Mouse (Mus musculus): ENCODE data around the gene Vegfb. TPM values are rescaled to one million over a fixed set of nuclear protein-coding genes. Genes with fewer than 3 reads are reported as not detected.

Vegfb gene
- polyA plus RNA-seq, 1 experiment from 2014 or later = 23.2 TPM

DNA sequence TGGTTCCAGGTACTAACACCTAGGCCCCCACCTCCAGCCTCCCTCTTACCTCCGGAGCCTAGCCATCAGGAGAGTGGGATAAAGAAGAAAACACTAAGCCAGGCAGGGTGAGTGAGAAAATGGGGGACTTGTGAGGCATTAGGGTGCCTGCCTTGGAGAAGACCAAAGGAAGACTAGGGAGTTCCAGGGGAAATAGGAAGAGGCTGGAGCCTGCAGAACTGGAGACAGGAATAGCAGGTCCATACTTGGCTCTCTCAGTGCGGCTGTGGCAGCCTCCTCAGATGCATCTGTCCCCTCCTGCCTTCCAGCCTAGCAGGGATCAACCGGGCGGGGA, 54.4 kb downstream of the Vegfb start:
- Histone ChIP-seq H3K27ac (no peak overlapping the region), H3K27me3 (replicated peaks) (peaks cover 89% of the 10 kb centered on the region), H3K4me3 (no peak overlapping the region), H3K9me3 (replicated peaks) (no peaks in the 10 kb centered on the region), H3K9ac (no peak overlapping the region), H3K4me2 (no peak overlapping the region), H3K4me1 (peaks cover 9% of the 10 kb centered on the region), H3K36me3 (no peaks in the 10 kb centered on the region)
- WGBS (ENCODE audit: insufficient replicate concordance) = 23% methylated on average over 4 of the region's 4 CpGs
- no peak for ATAC-seq

Other genes with a start within 250 kb of the Vegfb start
- 8.5 and 8.7 TPM in 2 replicates for gene Rps6ka4, start 147.0 kb downstream of the Vegfb start, polyA plus RNA-seq (2016; fragmentation: Nextera tagmentation; extraction: Ambion mirVana)
- gene Ccdc88b, start 129.4 kb downstream of the Vegfb start, polyA plus RNA-seq (2016; fragmentation: Nextera tagmentation; extraction: Ambion mirVana) = 2.8 and 3.3 TPM in 2 replicates
- gene Trmt112, start 78.0 kb downstream of the Vegfb start, polyA plus RNA-seq (2016; fragmentation: Nextera tagmentation; extraction: Ambion mirVana) = 115 TPM in 2 replicates
- 94.2 and 101 TPM in 2 replicates for gene Prdx5, start 77.5 kb downstream of the Vegfb start, polyA plus RNA-seq (2016; fragmentation: Nextera tagmentation; extraction: Ambion mirVana)
- 6.5 and 6.8 TPM in 2 replicates for gene Esrra, start 65.8 kb downstream of the Vegfb start, polyA plus RNA-seq (2016; fragmentation: Nextera tagmentation; extraction: Ambion mirVana)
- 0.80 and 0.93 TPM in 2 replicates for gene Catsperz, start 62.3 kb downstream of the Vegfb start, polyA plus RNA-seq (2016; fragmentation: Nextera tagmentation; extraction: Ambion mirVana)
- gene Kcnk4, start 53.1 kb downstream of the Vegfb start, polyA plus RNA-seq (2016; fragmentation: Nextera tagmentation; extraction: Ambion mirVana) = 0.05 TPM in 1 of 2 replicates, not detected in the other
- gene Bad, start 45.8 kb downstream of the Vegfb start, polyA plus RNA-seq (2016; fragmentation: Nextera tagmentation; extraction: Ambion mirVana) = 36.4 and 37.6 TPM in 2 replicates
- gene Gpr137, start 45.2 kb downstream of the Vegfb start, polyA plus RNA-seq (2016; fragmentation: Nextera tagmentation; extraction: Ambion mirVana) = 8.8 and 9.9 TPM in 2 replicates
- gene Ppp1r14b, start 12.7 kb downstream of the Vegfb start, polyA plus RNA-seq (2016; fragmentation: Nextera tagmentation; extraction: Ambion mirVana) = 153 and 155 TPM in 2 replicates
- gene Plcb3, start 11.2 kb downstream of the Vegfb start, polyA plus RNA-seq (2016; fragmentation: Nextera tagmentation; extraction: Ambion mirVana) = 13.6 and 14.4 TPM in 2 replicates
- gene Fkbp2, start 7.2 kb downstream of the Vegfb start, polyA plus RNA-seq (2016; fragmentation: Nextera tagmentation; extraction: Ambion mirVana) = 91.7 and 92.0 TPM in 2 replicates
- 12.1 and 12.7 TPM in 2 replicates for gene Dnajc4, start 4.9 kb upstream of the Vegfb start, polyA plus RNA-seq (2016; fragmentation: Nextera tagmentation; extraction: Ambion mirVana)
- 10.0 and 11.9 TPM in 2 replicates for gene Nudt22, start 8.5 kb upstream of the Vegfb start, polyA plus RNA-seq (2016; fragmentation: Nextera tagmentation; extraction: Ambion mirVana)
- 2.2 and 2.5 TPM in 2 replicates for gene Trpt1, start 8.5 kb upstream of the Vegfb start, polyA plus RNA-seq (2016; fragmentation: Nextera tagmentation; extraction: Ambion mirVana)
- 135 and 147 TPM in 2 replicates for gene Fermt3, start 31.8 kb upstream of the Vegfb start, polyA plus RNA-seq (2016; fragmentation: Nextera tagmentation; extraction: Ambion mirVana)
- 218 and 230 TPM in 2 replicates for gene Stip1, start 52.3 kb upstream of the Vegfb start, polyA plus RNA-seq (2016; fragmentation: Nextera tagmentation; extraction: Ambion mirVana)
- 6.4 and 7.6 TPM in 2 replicates for gene Macrod1, start 69.2 kb upstream of the Vegfb start, polyA plus RNA-seq (2016; fragmentation: Nextera tagmentation; extraction: Ambion mirVana)
- 0.23 TPM in 2 replicates for gene Flrt1, start 118.1 kb upstream of the Vegfb start, polyA plus RNA-seq (2016; fragmentation: Nextera tagmentation; extraction: Ambion mirVana)
- 85.0 and 85.2 TPM in 2 replicates for gene Otub1, start 218.7 kb upstream of the Vegfb start, polyA plus RNA-seq (2016; fragmentation: Nextera tagmentation; extraction: Ambion mirVana)
- gene Cox8a, start 230.0 kb upstream of the Vegfb start, polyA plus RNA-seq (2016; fragmentation: Nextera tagmentation; extraction: Ambion mirVana) = 915 and 936 TPM in 2 replicates

Data from liver, embryonic 12.5 days (tissue).